Mouse (Mus musculus) brain, embryonic 18.5 days (tissue): Measurements from ENCODE around the gene Cend1.
"Not testable (repeated sequence)": the region's sequence is repeated elsewhere in the genome, so short reads cannot be mapped to it uniquely, and the experiment has no call there.

Source experiments
- DNase-seq: peaks from one replicate; pipeline ENCODE4 v3.0.0-alpha.2; 2012; ENCODE audit warnings: low read depth, low spot score

Gene Cend1

DNA sequence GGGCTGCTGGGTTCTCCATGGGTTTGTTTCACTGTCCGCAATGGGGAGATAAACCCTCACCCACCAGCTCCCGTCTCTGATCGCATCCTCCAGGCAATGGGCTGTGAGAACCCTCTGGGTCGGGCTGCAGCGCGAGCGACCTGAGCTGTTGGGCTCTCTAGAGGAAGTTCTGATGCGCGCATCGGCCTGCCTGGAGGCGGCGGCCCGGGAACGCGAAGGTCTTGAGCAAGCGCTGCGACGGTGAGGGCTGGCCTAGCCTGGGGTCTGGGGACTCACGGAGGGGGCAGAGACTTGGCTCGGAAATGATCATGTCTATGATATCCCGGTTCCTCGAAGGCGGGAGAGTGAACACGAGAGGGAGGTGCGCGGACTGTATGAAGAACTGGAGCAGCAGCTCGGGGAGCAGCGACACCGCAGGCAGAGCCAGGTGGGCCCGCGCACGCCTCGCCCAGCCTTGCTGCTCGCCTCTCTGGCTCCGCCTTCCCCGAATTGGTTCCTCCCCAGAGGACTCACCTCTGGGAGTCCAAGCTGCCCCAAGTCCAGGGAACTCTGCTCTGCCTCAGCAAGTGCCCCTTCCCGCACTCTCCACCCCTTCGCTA, 35.4 kb upstream of the Cend1 start:
- no peak for DNase-seq

DNA sequence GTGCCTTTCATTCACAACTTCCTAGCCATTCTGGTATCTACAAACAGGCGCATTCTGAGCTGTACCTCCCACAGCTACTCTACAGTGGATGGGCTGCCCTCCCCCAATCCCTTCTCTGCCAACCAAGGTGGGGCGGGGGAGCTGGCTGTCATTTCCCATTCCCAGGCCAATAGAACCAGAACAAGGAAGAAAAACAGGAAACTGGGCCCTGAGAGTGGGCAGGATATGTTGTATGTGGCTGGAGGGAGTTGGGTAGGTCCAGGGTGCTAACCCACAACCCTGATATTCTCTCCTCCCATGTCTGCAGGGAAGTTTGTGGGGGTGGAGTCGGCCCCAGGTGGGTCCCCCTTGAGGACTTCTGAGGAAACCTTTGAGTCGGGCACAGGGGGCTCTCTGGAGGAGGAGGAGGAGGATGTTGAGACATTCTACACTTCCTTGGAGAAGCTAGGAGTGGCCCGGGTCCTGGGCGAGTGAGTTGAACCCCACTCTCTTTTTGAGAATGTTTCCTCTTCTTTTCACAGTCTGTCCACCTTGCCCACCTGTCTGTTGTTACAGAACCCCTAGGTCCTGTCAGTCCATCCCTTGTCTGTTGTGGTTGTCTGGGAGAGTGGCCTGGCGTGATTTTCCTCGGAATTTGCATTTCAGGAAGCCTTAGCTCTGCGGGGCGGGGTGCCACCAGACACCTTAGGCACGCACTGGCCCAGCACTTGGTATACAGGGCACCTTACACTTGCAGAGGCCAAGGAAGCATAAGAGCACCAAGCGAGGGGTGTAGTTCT, 34.7 kb upstream of the Cend1 start:
- no peak for DNase-seq

DNA sequence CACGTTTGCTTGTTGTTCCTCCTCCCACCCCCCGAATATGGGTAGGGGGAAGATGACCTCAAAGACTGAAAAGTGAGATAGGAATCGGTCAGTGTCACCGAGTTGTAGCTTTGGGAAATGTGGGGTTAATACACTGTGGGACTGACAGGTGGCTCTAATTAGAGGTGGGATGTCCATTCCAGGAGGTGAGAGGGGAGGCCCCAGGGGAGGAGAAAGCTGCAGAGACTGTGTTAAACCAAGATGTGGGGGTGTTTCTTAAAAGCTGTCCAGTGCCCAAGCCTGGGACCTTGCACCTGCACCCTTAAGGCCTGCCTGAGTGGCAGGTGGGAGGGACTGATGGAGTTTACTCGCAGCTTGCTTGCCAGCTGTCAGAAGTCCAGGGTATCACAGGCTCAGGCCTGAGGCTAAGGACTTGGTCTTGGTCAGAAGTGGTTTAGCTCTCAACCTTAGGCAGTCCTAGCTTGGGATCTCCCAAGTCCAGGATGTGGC, 33.1 kb upstream of the Cend1 start:
- DNase-seq, result no peak

DNA sequence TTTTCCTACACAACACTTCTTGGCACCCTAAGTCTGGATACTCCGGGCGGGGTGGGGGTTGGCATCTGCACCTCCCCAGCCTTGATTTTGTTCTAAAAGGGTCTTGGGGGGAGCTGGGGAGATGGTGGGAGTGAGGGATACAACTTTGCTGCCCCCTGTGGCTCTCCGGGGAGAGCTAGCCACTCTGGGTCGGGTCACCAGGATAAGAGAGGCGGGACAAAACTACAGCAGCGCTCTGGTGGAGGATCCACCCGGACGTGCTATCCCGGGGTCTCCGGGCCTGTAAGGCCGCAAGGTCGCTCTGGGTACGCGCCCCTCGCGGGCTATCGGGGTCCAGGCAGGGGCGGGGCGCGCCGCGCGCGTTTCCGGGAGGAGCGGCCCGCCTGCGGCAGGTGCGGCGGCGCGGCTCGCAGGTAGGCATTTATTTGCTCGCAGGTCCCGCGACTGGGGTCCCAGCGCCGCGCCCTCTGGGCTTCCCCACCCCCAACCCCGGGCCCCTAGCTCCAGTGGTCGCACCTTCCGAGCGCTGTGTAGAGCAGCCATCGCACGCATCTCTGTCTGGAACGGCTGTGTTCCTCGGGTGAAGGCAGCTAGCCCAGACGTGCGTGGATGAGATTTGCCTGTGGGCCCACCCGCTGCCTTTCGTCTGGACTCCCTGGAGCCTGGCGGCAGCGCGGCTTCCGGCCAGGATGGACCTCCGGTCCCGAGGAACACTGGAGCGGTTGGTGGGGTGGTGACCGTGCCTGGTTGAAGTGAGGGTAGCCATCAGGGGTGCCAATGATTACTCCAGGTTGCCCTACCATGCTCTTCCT, 32.4 kb upstream of the Cend1 start:
- no peak for DNase-seq

DNA sequence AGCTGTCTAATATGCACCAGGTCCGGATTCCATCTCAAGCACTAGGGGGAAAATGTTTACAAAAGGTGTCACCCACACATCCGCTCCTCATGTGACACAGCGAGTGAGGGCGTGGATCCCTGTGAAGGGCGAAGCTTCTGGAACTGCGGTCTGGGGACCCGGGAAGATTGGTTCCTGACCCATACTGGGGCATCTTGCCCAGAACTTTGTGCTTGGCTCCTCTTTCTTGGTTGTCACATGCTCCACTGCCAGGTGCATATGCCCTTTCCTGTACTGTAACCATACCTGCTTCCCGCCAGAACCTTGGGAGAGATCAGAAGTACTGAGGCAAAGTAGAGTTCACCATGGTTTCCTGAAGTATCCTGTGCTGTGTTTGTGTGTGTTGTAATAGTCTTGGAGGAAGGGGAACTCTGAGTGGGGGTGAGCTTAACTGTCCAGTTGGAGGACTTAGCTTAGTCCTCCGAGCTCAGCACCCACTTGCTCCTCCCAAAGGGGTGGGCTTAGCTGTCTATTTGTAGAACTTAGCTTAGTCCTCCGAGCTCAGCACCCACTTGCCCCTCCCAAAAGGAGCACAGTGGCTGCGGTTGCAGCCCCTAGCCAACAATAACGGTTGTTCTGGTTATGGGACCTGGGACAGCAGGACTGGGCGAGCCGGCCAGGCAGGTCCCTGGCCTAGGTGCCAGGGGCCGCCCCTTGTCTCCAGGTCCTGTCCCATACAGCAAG, 31.3 kb upstream of the Cend1 start, which contains the start of gene Cracr2b:
Gene Cracr2b, plus strand, starts transcription at position 704 of the 723 bp plus-strand sequence.
- no peak for DNase-seq

DNA sequence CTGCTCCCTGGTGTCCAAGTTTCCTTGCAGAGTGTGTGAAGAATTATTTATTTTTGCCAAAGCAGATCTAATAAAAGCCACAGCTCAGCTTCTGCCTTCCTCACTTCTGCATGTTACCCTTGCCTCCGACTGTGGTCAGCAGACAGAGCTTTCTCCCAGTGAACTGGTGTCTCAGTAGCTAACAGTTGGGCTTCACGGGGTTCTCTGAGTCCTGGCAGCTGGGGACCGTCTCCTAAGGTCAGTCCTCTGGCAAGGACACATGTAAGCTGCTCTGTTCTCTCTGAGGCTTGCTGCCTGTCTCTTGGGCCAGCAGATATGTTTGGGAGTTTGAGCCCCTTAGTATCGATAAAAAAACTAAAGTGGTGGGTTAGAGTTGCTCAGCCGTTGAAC, 30.7 kb upstream of the Cend1 start:
- no peak for DNase-seq

DNA sequence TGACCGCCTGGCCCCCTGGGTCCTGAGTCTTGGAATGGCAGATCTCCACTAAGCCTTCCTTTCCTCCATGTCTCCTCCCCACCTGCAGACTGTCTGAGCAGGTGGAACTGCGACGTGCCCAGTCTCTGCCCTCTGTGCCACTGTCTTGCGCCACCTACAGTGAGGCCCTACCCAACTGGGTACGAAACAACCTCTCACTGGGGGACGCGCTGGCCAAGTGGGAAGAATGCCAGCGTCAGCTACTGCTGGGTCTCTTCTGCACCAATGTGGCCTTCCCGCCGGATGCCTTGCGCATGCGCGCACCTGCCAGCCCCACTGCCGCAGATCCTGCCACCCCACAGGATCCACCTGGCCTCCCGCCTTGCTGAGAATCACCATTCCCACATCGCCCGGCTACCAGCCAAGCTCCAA, 30.0 kb upstream of the Cend1 start:
- DNase-seq, result no peak

DNA sequence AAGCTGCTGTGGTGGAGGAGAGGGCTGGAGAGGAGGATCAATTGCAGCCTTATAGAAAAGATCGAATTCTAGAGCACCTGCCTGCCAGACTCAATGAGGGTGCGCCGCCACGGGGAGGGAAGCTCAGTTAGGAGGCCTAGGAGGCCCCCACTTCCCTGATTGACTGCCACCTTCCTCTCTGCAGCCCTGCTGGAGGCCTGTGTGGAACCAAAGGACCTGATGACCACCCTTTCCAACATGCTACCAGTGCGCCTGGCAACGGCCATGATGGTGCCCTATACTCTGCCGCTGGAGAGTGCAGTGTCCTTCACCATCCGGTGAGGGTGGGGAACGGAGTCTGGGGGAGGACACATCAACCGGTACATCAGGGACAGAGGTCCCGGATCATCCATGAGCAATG, 29.4 kb upstream of the Cend1 start:
- no peak for DNase-seq

DNA sequence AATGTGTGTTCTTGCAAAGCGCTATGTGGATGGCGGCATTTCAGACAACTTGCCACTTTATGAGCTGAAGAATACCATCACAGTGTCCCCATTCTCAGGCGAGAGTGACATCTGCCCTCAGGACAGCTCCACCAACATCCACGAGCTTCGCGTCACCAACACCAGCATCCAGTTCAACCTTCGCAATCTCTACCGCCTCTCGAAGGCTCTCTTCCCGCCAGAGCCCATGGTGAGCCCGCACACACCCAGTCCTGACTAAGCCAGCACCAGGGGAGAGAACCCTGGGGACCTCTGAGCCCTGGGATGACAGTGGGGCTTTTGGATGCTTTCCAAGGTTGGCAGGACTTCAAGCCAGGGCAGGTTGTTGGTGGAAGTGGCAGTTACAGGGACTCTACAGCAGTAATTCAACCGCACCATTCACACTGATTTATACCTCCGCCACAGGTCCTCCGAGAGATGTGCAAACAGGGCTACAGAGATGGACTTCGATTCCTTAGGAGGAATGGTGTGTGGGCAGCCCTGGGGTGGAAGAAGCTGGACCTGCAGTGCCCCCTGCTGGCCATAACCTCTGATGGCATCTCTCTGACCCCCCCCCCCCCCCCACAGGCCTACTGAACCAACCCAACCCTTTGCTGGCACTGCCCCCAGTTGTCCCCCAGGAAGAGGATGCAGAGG, 28.8 kb upstream of the Cend1 start:
- no peak for DNase-seq

DNA sequence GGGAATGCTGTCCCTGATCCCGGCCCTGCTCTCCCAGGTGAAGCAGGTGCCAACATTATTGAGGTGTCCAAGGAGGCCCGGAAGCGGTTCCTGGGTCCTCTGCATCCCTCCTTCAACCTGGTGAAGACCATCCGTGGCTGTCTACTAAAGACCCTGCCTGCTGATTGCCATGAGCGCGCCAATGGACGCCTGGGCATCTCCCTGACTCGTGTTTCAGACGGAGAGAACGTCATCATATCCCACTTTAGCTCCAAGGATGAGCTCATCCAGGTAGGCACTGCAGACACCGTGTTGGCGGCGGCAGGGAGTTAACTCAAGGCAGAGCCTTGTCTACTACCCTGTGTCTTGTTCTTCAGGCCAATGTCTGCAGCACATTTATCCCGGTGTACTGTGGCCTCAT, 27.9 kb upstream of the Cend1 start:
- no peak for DNase-seq

DNA sequence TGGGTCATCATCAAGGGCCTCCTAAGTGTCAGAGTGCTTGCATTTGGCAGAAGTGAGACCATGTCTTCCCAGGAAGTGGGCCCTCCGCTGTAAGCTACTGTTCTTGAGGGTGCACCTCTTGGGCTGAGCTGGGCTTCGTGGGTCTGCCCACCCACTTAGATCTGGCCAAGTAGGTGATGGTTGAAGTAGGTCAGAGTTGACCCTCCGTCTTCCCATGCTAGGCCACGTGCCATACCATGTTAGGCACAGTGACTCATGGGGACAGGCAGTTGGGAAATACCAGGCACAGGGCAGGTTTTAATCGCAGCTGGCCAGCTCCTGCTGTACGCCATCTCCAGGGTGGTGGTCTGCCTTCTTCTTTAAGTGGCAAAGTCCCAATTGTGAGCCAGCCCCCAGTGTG, 27.4 kb upstream of the Cend1 start:
- no peak for DNase-seq

DNA sequence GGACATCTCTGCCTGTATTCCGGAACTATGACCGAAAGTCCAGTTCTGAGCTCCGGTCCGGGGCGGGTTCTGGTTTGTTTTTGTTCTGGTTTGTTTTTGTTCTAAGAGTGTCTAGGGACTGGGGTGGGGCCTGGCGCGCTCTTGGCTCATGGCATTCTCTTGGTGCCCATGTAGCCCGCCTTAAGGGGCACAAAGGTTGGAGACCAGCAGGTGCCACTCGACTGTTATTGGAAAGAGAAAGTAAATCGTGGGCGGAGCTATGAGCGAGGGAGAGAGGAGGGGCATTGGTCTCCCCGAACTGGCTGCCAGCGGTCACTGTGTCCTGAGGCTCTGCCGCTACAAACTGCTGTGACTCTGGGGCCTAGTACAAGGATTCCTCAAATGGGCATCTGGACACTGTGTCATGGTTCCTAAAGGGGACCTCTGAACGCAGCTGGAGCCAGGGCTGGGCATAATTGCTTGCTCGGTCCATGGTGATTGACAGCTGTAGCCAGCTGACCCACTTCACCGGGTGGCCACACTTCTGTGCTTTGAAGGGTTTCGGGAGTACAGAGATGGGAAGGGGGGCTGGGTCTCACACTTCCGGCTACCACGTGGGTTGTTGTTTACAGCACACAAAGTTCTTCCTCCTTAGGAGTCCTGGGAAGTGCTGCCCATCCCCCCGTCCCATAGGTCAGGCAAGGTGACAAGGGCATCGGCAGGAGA, 26.5 kb upstream of the Cend1 start:
- no peak for DNase-seq

DNA sequence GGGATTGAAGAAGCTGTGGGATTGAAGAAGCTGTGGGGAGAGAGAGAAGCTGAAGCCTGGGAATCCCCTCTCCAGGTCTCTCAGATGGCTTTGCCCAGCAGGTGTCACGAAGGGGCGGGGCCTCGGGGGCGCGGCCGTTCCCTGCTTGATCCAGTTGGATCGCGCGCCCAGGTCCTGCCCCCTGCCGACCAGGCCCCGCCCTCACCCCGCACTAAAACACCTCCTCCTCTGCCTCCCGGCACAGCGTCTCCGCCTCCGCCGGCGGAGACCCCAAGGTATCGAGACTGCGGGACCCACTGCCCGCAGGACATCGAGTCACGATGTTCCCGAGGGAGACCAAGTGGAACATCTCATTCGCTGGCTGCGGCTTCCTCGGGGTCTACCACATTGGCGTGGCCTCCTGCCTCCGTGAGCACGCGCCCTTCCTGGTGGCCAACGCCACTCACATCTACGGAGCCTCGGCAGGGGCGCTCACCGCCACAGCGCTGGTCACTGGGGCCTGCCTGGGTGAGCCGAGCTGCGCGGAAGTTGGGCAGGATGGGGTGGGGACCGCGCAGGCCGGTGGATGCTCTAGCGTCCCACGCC, 25.8 kb upstream of the Cend1 start, which contains the start of gene Pnpla2:
Gene Pnpla2, plus strand, starts transcription at position 232 of the 585 bp plus-strand sequence.
- no peak for DNase-seq

DNA sequence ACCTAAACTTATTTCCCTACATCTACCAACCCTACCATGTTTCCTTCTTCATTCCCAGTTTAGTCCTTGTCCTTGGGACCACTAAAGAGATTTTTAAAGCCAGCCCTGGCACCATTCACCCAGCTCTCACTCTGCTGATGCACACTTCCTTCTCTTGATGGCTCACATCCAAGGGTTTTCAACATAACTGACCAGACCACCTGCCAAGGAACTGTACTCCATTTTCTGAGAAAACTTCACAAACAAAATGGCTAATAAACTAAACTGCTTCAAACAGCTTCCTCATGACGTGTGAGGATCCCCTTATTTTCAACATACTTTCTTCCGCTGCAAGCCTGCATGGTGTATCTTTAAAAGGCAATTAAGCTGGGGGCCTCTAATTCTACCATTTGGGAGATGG, 24.3 kb upstream of the Cend1 start:
- no peak for DNase-seq

DNA sequence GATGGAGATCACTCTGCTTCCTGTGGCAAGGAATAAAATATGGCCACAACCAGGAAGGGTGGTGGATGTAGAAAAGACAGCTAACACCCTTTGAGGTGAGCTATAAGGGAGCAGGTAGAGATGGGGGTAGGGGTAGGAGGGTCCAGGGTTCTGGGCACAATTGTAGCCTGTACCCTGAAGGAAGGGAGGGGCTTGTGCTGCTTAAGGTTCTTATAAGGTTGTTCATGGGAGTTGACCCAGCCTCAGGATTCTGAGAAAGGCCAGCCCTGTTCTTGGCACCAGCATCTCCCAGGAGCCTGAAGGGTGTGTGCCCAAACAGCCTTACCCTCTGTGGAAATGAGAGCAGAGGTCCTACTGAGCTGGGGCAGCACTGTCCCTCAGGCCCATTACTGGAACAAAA, 22.6 kb upstream of the Cend1 start:
- no peak for DNase-seq

DNA sequence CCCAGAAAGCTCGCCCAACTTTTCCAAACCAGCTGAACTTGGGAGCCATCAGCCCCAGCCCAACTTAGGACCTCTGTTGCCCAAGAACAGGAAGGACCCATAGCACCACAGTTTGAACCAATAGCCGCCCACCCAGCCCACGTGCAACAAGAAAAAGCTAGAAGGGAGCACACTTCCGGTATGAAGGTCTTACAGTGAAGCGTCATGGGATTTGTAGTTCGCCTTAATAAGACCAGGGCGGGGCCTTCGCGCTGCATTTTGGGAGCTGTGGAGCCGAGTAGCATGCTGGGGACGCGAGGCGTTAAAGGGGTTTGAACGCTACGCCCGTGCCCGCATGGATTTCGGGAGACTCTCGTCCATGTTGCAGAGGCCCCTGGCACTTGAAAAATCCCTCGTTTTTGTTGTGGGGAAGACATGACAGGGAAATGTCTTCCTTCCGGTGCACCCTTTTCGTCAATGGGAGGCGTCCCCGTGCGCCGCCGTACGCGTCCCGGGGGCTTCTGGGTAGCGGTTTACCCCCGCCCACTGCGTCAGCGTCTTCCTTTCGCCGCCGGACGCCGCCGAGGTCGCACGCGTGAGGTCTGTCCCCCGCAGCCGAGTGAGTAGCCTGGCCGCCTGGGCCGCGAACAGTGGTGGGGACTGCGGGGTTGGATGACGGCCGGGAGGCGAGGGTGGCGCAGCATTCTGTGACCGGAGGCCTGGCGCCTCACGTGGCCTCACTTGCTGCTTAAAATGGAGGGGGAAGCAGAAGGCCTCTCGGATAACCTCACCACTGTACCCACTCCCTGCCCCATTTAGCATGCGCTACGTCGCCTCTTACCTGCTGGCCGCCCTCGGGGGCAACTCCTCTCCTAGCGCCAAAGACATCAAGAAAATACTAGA, 18.1 kb upstream of the Cend1 start, which contains the start of gene Rplp2:
Gene Rplp2, plus strand, starts transcription at position 261 of the 882 bp plus-strand sequence.
- peak; percentile 93 for DNase-seq

DNA sequence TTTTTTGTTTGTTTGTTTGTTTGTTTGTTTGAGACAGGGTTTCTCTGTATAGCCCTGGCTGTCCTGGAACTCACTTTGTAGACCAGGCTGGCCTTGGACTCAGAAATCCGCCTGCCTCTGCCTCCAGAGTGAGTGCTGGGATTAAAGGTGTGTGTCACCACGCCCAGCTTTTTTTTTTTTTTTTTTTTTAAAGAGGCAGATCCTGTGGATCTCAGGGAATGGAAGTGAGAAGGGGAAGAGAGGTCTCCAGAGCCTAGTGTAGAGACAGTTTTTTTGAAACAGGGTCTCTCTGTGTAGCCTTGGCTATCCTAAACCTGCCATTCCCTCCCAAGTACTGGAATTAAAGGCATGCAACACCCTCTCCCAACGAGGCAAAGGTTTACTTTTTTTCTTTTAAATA, 17.1 kb upstream of the Cend1 start:
- not testable (repeated sequence) for DNase-seq

DNA sequence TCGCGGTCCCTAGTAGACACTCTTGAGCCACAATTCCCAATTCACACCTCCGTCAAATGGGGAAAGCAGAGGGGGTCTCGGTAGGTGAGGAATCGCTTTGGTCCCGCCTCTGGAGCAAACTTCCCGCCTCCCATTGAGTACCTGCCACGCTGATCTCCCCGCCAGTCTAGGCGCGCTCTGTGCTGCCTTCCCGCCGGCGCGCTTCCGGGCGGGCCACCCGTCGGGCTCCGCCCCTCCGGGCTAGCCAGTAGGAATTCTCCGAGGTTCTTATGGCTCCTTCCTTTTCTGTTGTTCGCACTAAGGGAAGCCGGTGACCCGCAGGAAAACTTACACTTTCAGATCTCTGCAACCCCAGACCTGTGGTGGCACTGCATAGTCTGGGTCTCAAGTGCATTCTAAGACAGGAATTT, 14.5 kb upstream of the Cend1 start, which contains the start of gene Pidd1:
Gene Pidd1, minus strand, starts transcription at position 198 of the 410 bp plus-strand sequence.
- DNase-seq, result no peak
